Mouse (Mus musculus) heart, postnatal 36 days (tissue): ENCODE results near the gene Elp1. TPM values are rescaled to one million over a fixed set of nuclear protein-coding genes. Genes with fewer than 3 reads are reported as not detected.

Experiments used
- DNase-seq, 2 experiments: peaks; one replicate each; pipeline ENCODE4 v3.0.0; 2021 to 2022
- intact Hi-C: fragments of 180-260 bp; cut with DNase I; formaldehyde crosslinking; loops from one replicate; pipeline ENCODE4 v1.15.1; 2025
- total RNA-seq, 2 experiments: library from RNA; stranded (reverse); gene quantifications; 2 replicates each; pipeline ENCODE4 v1.2.3; 2021

Elp1 gene
- total RNA-seq, 2 experiments from 2014 or later = 16.2 to 19.3 TPM

- DNase-seq = no peak
- intact Hi-C loops = no loop called here
Observed at GRCm38 (mm10) chr4:56718573-56719442, 83.3 kb downstream of the Elp1 start.

DNA sequence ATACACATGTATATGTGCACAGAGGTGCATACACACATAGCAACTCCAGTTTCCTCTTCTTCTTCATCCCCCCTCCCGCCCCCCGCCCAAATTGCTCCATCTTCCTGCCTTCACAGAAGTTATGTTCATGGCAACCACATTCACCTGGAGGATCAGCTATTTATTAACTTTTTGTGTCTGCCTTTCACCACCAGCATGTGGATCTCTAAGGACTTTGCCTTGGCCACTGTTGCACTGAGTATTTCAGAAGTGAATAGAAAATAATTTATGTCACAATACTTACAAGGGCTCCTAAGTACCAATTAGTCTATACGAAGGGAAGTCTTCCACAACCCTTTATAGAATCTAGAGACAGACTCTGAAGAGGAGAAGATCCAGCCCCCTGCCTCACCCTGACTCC, 84.2 kb downstream of the Elp1 start:
- no peak for DNase-seq
- intact Hi-C loops = no loop called here

- DNase-seq = no peak
- intact Hi-C loops = no loop called here
Observed at GRCm38 (mm10) chr4:56716801-56717200, 85.3 kb downstream of the Elp1 start.

- intact Hi-C loops = no loop called here
- DNase-seq = no peak
Observed at GRCm38 (mm10) chr4:56713155-56713554, 89.0 kb downstream of the Elp1 start.

DNA sequence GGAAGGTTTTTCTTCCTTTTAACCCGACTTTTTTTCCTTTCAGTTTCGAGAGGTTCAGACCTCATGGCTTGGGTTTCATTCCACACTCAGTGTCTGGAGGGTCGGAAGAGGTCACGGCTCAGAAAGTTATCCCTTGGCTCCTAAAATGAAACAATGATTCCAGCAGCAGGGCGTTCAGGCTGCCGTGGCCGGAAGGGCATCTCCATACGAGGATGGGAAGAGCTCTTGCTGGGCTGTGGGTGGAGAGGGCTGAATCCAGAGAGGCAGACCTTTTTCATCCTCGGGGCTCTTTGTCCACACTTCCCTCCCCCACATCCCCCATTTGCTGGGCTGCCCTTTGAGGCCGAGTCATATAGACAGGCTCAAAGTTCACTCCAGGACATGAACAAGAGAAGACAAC, 99.9 kb downstream of the Elp1 start:
- no peak for DNase-seq
- intact Hi-C loops = no loop called here

Other genes starting within 250 kb of the Elp1 start
- gene Gm26657, start 62.3 kb downstream of the Elp1 start, total RNA-seq = not detected
- not detected for gene Actl7b, start 60.9 kb downstream of the Elp1 start, total RNA-seq
- not detected for gene Actl7a, start 58.9 kb downstream of the Elp1 start, total RNA-seq
- gene Fam206a, start within 50 bp of the Elp1 start, total RNA-seq = 1 to 10 TPM; 2.0 to 2.3 TPM
- gene Ctnnal1, start 62.9 kb upstream of the Elp1 start, total RNA-seq = 10 to 100 TPM; 22.3 to 32.9 TPM
- 10 to 100 TPM; 66.0 to 79.2 TPM for gene Tmem245, start 145.1 kb upstream of the Elp1 start, total RNA-seq
- gene Frrs1l, start 188.1 kb upstream of the Elp1 start, total RNA-seq = under 1 TPM; 0.05 to 0.11 TPM